Mouse (Mus musculus) liver, postnatal 0 days (tissue): ENCODE measurements around the gene Gm20661.

ENCODE experiments used
- CTCF ChIP-seq: sonication (generic); IDR thresholded peaks from 2 replicates; pipeline ENCODE4 v1.5.1; 2016; ENCODE audit warnings: antibody characterized with exemption, low read depth
- EP300 ChIP-seq: IDR thresholded peaks from 2 replicates; pipeline ENCODE4 v1.6.1; 2016; ENCODE audit warnings: antibody characterized with exemption, low read depth, mild to moderate bottlenecking

DNA sequence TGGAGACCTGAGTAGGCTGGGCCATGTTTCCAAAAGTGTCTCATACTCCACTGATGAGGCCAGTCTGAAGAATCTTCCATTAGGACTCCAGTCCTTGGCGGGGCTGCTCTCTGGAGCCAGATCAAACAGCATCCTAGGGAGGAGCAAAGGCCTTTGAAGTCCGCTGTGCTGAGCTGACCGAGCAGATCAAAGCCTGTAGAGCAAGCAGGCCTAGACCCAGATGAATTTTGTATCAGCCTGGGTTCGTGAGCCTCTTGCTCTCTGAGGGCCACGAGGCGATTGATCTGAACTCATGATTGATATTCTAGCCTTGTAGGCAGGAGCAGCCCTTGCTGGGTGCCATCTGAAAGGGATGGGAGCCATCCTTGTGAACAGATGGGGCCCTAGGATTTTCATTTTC, 23.0 kb upstream of the Gm20661 start:
- TF ChIP-seq CTCF (no peak), EP300 (no peak)
